Mouse (Mus musculus): ENCODE data around the gene St8sia6.

St8sia6 gene

GRCm38 (mm10) chr2:13760366-13760765 is 33.5 kb downstream of the St8sia6 start:
- DNase-seq (ENCODE audit: low spot score) = no peak

- DNase-seq (ENCODE audit: low spot score) = no peak
These were observed 36.5 kb downstream of the St8sia6 start for GRCm38 (mm10) chr2:13757412-13757811.

GRCm38 (mm10) chr2:13755733-13756132 is 38.1 kb downstream of the St8sia6 start:
- no peak for DNase-seq (ENCODE audit: low spot score)

GRCm38 (mm10) chr2:13751691-13752090 is 42.2 kb downstream of the St8sia6 start:
- DNase-seq (ENCODE audit: low spot score) = no peak

GRCm38 (mm10) chr2:13750777-13751176 is 43.1 kb downstream of the St8sia6 start:
- no peak for DNase-seq (ENCODE audit: low spot score)

- no peak for DNase-seq (ENCODE audit: low spot score)
These were observed 43.8 kb downstream of the St8sia6 start for GRCm38 (mm10) chr2:13750089-13750488.

- DNase-seq (ENCODE audit: low spot score) = no peak
These were observed 44.7 kb downstream of the St8sia6 start for GRCm38 (mm10) chr2:13749176-13749575.

GRCm38 (mm10) chr2:13747576-13747975 is 46.3 kb downstream of the St8sia6 start:
- no peak for DNase-seq (ENCODE audit: low spot score)

- no peak for DNase-seq (ENCODE audit: low spot score)
These were observed 47.8 kb downstream of the St8sia6 start for GRCm38 (mm10) chr2:13746023-13746422.

- no peak for DNase-seq (ENCODE audit: low spot score)
These were observed 55.2 kb downstream of the St8sia6 start for GRCm38 (mm10) chr2:13738704-13739103.

- no peak for DNase-seq (ENCODE audit: low spot score)
These were observed 66.0 kb downstream of the St8sia6 start for GRCm38 (mm10) chr2:13727901-13728300.

- no peak for DNase-seq (ENCODE audit: low spot score)
These were observed 68.3 kb downstream of the St8sia6 start for GRCm38 (mm10) chr2:13725592-13725991.

GRCm38 (mm10) chr2:13722241-13722640 is 71.6 kb downstream of the St8sia6 start:
- no peak for DNase-seq (ENCODE audit: low spot score)

- DNase-seq (ENCODE audit: low spot score) = no peak
These were observed 75.2 kb downstream of the St8sia6 start for GRCm38 (mm10) chr2:13718628-13719185.

GRCm38 (mm10) chr2:13708785-13709184 is 85.1 kb downstream of the St8sia6 start:
- no peak for DNase-seq (ENCODE audit: low spot score)

GRCm38 (mm10) chr2:13697514-13697913 is 96.3 kb downstream of the St8sia6 start:
- DNase-seq (ENCODE audit: low spot score) = no peak

GRCm38 (mm10) chr2:13694417-13694816 is 99.4 kb downstream of the St8sia6 start:
- no peak for DNase-seq (ENCODE audit: low spot score)

GRCm38 (mm10) chr2:13684380-13684779 is 109.5 kb downstream of the St8sia6 start:
- DNase-seq (ENCODE audit: low spot score) = no peak

GRCm38 (mm10) chr2:13683205-13683570 is 110.7 kb downstream of the St8sia6 start:
- DNase-seq (ENCODE audit: low spot score) = no peak

- no peak for DNase-seq (ENCODE audit: low spot score)
These were observed 111.2 kb downstream of the St8sia6 start for GRCm38 (mm10) chr2:13682488-13683204.

- peak; percentile 17 for DNase-seq (ENCODE audit: low spot score)
These were observed 120.9 kb downstream of the St8sia6 start for GRCm38 (mm10) chr2:13672946-13673345.

- no peak for DNase-seq (ENCODE audit: low spot score)
These were observed 121.4 kb downstream of the St8sia6 start for GRCm38 (mm10) chr2:13672426-13672825.

- no peak for DNase-seq (ENCODE audit: low spot score)
These were observed 159.0 kb downstream of the St8sia6 start for GRCm38 (mm10) chr2:13634866-13635265.
